Mouse (Mus musculus) thymus, postnatal 14 days (tissue): ENCODE measurements around the gene Ddb1.

ENCODE experiments used
- DNase-seq: peaks from one replicate; pipeline ENCODE4 v3.0.0; 2021

Gene Ddb1

DNA sequence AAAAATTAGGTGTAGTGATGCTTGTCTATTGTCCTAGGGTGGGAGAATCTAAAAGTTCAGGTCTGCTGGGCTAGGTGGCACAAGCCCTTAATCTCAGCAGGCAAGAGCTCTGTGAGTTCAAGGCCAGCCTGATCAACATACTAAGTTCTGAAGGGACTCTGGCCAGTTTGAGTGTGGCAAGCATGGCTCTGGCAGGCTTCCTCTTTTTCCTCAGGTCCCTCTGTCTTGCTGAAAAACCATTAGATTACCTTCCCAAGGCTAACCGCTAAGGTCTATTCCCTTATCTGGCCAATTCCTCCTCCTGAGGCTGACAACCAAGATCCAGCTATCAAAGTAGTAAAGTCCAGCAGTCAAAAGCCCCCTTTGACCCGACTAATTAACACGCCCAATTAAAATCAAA, 57.5 kb downstream of the Ddb1 start:
- no peak for DNase-seq

GRCm38 (mm10) chr19:10665093-10665492, 60.0 kb downstream of the Ddb1 start:
- DNase-seq: no peak

- peak; percentile 72 for DNase-seq
Measured at GRCm38 (mm10) chr19:10665499-10665898, 60.4 kb downstream of the Ddb1 start.

- no peak for DNase-seq
Measured at GRCm38 (mm10) chr19:10671319-10671718, 66.2 kb downstream of the Ddb1 start.

- no peak for DNase-seq
Measured at GRCm38 (mm10) chr19:10671854-10672417, 66.8 kb downstream of the Ddb1 start.

DNA sequence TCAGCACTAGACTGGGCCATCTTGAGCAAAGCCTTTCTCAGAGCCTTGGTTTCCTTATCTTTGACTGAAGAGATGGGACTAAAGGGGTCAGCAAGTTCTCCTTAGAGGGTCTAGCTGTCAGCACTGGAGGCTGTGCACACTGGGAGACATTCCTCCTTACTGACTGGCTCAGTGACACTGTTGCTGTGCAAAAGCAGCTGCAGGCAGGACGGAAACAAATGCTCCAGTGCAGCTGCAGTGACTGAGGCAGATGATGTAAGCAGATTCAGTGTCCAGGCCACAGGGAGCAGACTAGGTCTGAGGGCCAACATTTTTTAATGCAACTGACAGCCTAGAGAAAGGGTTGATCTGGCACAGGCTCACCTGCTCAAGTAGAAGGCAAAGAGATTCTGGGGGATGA, 68.1 kb downstream of the Ddb1 start:
- DNase-seq: no peak

DNA sequence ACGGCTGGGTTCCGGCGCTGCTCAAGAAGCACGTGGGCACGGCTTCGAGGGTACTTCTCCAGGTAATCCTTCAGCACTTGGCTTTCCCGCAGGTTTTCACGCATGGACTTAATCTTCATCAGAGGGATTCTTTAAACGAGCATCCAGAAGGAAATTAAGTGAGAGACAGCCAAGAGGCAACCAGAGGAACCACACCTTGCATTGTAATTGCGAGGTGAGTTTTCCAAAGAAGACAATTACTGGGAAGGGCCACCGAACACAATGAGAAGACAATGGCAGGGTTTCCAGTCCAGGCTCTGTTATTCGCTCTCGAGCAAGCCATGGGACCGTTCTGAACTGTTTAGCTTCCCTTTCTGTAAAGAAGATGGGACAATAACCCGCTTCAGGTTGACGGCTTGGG, 71.5 kb downstream of the Ddb1 start:
- DNase-seq: no peak

DNA sequence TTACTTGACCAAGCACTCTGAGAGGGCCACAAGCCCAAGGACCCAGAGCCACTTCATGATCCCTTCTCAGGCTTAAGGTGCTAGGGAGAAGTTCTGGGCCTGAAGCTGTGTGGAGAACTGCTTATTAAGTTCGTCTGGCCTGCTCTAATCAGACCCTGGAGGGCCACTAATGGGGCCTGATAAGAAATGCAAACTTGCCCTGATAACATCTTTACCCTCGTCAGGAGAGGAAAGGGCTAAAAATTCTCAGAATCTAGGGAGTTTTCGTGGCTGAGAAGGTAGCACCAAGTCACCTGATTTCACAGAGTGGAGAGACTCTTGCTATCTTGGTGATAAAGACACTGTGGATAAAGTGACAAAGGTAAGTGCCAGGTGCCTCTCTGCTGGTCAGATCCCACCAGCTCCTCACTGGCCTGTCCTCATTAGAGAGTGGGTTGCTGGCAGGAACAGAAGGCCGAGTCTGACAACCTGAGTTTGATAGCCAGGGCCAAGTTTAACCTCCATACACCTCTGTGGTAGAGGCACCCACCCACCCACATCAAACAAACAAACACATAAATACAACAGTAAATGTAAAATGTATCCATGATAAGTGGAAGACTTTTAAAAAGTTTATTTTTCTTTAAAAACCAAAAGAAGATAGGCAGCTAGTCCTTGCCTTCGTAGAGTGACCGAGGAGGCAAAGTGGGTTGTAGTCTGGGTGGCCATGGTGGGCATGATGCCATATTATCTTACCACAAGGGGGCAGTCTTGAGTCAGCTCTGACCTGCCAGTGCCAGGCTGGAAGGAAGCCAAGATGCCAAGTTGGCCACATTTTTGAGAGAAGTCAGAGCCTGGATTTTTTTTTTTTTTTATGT, 73.0 kb downstream of the Ddb1 start, which contains the start of gene Pga5:
TSS of gene Pga5 (minus strand) at position 157 of the 857 bp plus-strand sequence.
- peak; percentile 74 for DNase-seq

GRCm38 (mm10) chr19:10678772-10679067, 73.6 kb downstream of the Ddb1 start:
- no peak for DNase-seq
